Mouse (Mus musculus) CD4-positive helper T cell, adult 2 months (primary cell): Measurements from ENCODE around the gene Plin5.

Experiments
- DNase-seq: peaks from one replicate; pipeline ENCODE4 v3.0.0-alpha.2; 2012; ENCODE audit warnings: low read depth, missing footprints, low spot score

Gene Plin5

GRCm38 (mm10) chr17:56133457-56134363 lies 16.3 kb upstream of the Plin5 start:
- DNase-seq = peak; percentile 53

- DNase-seq = peak; percentile 76
Measured at GRCm38 (mm10) chr17:56132661-56133060, 15.3 kb upstream of the Plin5 start.

- DNase-seq = peak; percentile 72
Measured at GRCm38 (mm10) chr17:56131814-56132213, 14.4 kb upstream of the Plin5 start.

GRCm38 (mm10) chr17:56131136-56131535 lies 13.7 kb upstream of the Plin5 start:
- no peak for DNase-seq

- no peak for DNase-seq
Measured at GRCm38 (mm10) chr17:56128246-56128645, 10.8 kb upstream of the Plin5 start.

GRCm38 (mm10) chr17:56126175-56126574 lies 8.8 kb upstream of the Plin5 start:
- no peak for DNase-seq

GRCm38 (mm10) chr17:56125276-56125630 lies 7.9 kb upstream of the Plin5 start:
- DNase-seq = no peak

- DNase-seq = peak; percentile 61
Measured at GRCm38 (mm10) chr17:56124377-56125275, 7.2 kb upstream of the Plin5 start.

GRCm38 (mm10) chr17:56123681-56124340 lies 6.4 kb upstream of the Plin5 start:
- DNase-seq = no peak

- DNase-seq = no peak
Measured at GRCm38 (mm10) chr17:56123161-56123560, 5.8 kb upstream of the Plin5 start.

- DNase-seq = no peak
Measured at GRCm38 (mm10) chr17:56121826-56122225, 4.4 kb upstream of the Plin5 start, which contains the start of gene Lrg1. Lrg1 (minus strand) TSS chr17:56122001.

GRCm38 (mm10) chr17:56119981-56120880 lies 2.8 kb upstream of the Plin5 start:
- DNase-seq = no peak

- no peak for DNase-seq
Measured at GRCm38 (mm10) chr17:56119431-56119830, 2.0 kb upstream of the Plin5 start.

- no peak for DNase-seq
Measured at GRCm38 (mm10) chr17:56116193-56116592, 1.2 kb downstream of the Plin5 start.

- DNase-seq = no peak
Measured at GRCm38 (mm10) chr17:56112743-56113142, 4.7 kb downstream of the Plin5 start.

- peak; percentile 60 for DNase-seq
Measured at GRCm38 (mm10) chr17:56111864-56112263, 5.5 kb downstream of the Plin5 start.

GRCm38 (mm10) chr17:56111021-56111420 lies 6.4 kb downstream of the Plin5 start:
- DNase-seq = no peak

- DNase-seq = no peak
Measured at GRCm38 (mm10) chr17:56110571-56110970, 6.8 kb downstream of the Plin5 start.

- DNase-seq = no peak
Measured at GRCm38 (mm10) chr17:56109219-56110051, 8.0 kb downstream of the Plin5 start, which contains the start of gene Plin4. Plin4 (minus strand) TSS chr17:56109803.
